Mouse (Mus musculus) ES-E14 (cell line): Measurements from ENCODE around the gene Chd4.

ENCODE experiments used
- CHD2 ChIP-seq: IDR thresholded peaks from 2 replicates; pipeline ENCODE4 v1.6.1; 2014; ENCODE audit warnings: mild to moderate bottlenecking, low read depth, low read length, inconsistent platforms
- HCFC1 ChIP-seq: IDR thresholded peaks from 2 replicates; pipeline ENCODE4 v1.6.1; 2012; ENCODE audit warnings: low read length, inconsistent platforms, borderline replicate concordance; ENCODE audit not compliant: insufficient read depth
- ZC3H11A ChIP-seq: IDR thresholded peaks from 2 replicates; pipeline ENCODE4 v1.6.1; 2012; ENCODE audit warnings: low read depth, mild to moderate bottlenecking, inconsistent platforms, low read length, borderline replicate concordance
- ZNF384 ChIP-seq: IDR thresholded peaks from 2 replicates; pipeline ENCODE4 v1.6.1; 2012; ENCODE audit warnings: low read depth, low read length, inconsistent platforms

- TF ChIP-seq HCFC1 (no peak), CHD2 (no peak), ZC3H11A (no peak), ZNF384 (no peak)
These were observed 68.2 kb downstream of the Chd4 start for GRCm38 (mm10) chr6:125163801-125164657.
